Mouse (Mus musculus): ENCODE data around the gene Esam.

GRCm38 (mm10) chr9:37517467-37517866 is 10.4 kb upstream of the Esam start:
- no peak for TF ChIP-seq CTCF (IDR thresholded peaks at IDR 0.05; ENCODE audit: low read depth)
- peak; percentile 93 for TF ChIP-seq EP300 (IDR thresholded peaks at IDR 0.05; ENCODE audit: low read depth)
